Mouse (Mus musculus) spleen, adult 2 months (tissue): Measurements from ENCODE around the gene Zfp597.

Experiments
- CTCF ChIP-seq: fragments of 200-500 bp; IDR thresholded peaks from 2 replicates; pipeline ENCODE4 v1.5.1; 2011; ENCODE audit warnings: mild to moderate bottlenecking, inconsistent platforms; ENCODE audit not compliant: insufficient read depth, insufficient read length, insufficient replicate concordance; ENCODE audit errors: extremely low read depth
- POLR2A ChIP-seq: fragments of 200-500 bp; IDR thresholded peaks from 2 replicates; pipeline ENCODE4 v1.6.1; 2011; ENCODE audit warnings: low read depth, low read length, inconsistent platforms

DNA sequence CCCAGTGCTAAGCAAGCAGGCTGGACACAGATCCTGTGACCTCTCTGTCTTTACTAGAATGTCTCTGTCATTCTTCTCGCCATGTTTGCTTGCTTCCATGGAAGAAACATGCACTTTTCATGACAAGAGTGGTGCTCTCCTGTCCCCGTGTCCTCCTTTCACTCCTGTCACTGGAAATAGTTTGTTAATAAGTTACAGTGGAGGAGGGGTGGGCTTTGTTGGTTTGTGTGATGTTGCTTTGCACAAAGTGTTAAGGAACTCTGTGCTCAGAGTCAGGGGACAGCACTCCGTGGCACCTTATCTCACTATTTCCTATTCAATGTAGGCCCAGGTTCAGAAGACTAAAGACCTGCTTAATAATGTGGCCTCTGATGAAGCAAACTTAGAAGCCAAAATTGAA lies 39.2 kb upstream of the Zfp597 start:
- TF ChIP-seq CTCF (no peak), POLR2A (no peak)
